Mouse (Mus musculus) forebrain, postnatal 0 days (tissue): ENCODE measurements around the gene Cdh22. TPM values are rescaled to one million over a fixed set of nuclear protein-coding genes. Genes with fewer than 3 reads are reported as not detected.

ENCODE experiments used
- ATAC-seq: fragments of 200-750 bp; cut with Nextera tagmentation; 2 replicates; pipeline ENCODE4 v1.8.0; 2017; ENCODE audit warnings: mild to moderate bottlenecking, moderate library complexity
- DNase-seq: peaks from one replicate; pipeline ENCODE4 v3.0.0-alpha.2; 2015
- H3K27ac ChIP-seq: fragments of 300-500 bp; sonication (generic); 2 replicates; pipeline ENCODE4 v1.5.1; 2014; ENCODE audit warnings: low read depth, mild to moderate bottlenecking, antibody characterized with exemption, low read length, moderate library complexity, mixed read lengths
- H3K27me3 ChIP-seq: fragments of 300-500 bp; sonication (generic); 2 replicates; pipeline ENCODE4 v1.6.1; 2014; ENCODE audit warnings: mild to moderate bottlenecking, low read length, mixed read lengths; ENCODE audit not compliant: insufficient read depth
- H3K36me3 ChIP-seq: fragments of 300-500 bp; sonication (generic); 2 replicates; pipeline ENCODE4 v1.6.1; 2014; ENCODE audit warnings: mild to moderate bottlenecking, moderate library complexity; ENCODE audit not compliant: insufficient read depth
- H3K4me1 ChIP-seq: fragments of 300-500 bp; sonication (generic); 2 replicates; pipeline ENCODE4 v1.6.1; 2014; ENCODE audit warnings: antibody characterized with exemption; ENCODE audit not compliant: insufficient read depth
- H3K4me2 ChIP-seq: fragments of 300-500 bp; sonication (generic); 2 replicates; pipeline ENCODE4 v1.6.1; 2014; ENCODE audit warnings: low read depth, mild to moderate bottlenecking, moderate library complexity
- H3K4me3 ChIP-seq: fragments of 300-500 bp; sonication (generic); 2 replicates; pipeline ENCODE4 v1.5.1; 2014; ENCODE audit warnings: low read depth, low read length, mixed read lengths
- H3K9ac ChIP-seq: fragments of 300-500 bp; sonication (generic); 2 replicates; pipeline ENCODE4 v1.6.1; 2014; ENCODE audit warnings: mild to moderate bottlenecking
- H3K9me3 ChIP-seq: fragments of 300-500 bp; sonication (generic); 2 replicates; pipeline ENCODE4 v1.6.1; 2016; ENCODE audit warnings: low read length
- CTCF ChIP-seq: sonication (generic); IDR thresholded peaks from 2 replicates; pipeline ENCODE4 v1.5.1; 2016; ENCODE audit warnings: antibody characterized with exemption, control low read depth, low read depth
- WGBS: fragments of 180-500 bp; shearing (Covaris S2); extraction: QIAGEN DNeasy Blood & Tissue Kit; methylation state at CpG from one replicate; pipeline ENCODE4 v1.1.7; 2014; 5-methylcytosine and 5-hydroxymethylcytosine counted together
- polyA plus RNA-seq: library from polyadenylated mRNA; unstranded; fragments of >200 nt; fragmentation: Nextera tagmentation; extraction: Ambion mirVana; gene quantifications from 2 replicates; pipeline ENCODE4 v1.2.1, GENCODE M21; 2015
- total RNA-seq: library from RNA; depleted of rRNA; stranded (reverse); fragments of >200 nt; gene quantifications from 2 replicates; pipeline ENCODE4 v1.2.3, GENCODE M21; 2014

Gene Cdh22
- total and polyA plus RNA-seq, 2 experiments from 2014 or later, result 10.4 to 24.6 TPM

DNA sequence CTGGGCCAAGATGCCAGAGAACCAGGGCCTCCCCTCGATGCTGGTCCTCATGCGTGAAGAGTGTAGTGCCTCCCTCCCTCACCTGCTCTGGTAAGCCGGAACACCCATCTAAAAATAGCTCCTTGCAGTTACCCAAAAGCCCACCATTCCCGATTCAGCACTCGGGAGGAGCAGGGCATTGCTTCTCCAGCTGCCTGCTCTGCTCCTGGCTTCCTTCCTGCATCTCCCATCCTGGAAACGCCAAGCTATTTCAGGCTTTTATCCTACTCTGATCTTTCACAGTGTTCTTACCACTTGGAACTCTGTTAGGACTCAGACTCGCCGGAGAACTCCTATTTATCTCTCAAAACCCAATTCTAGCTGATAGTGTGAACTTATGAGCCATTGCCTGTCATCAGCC is 5.7 kb upstream of the Cdh22 start:
- TF ChIP-seq CTCF, result no peak
- WGBS, result 28% methylated on average over 8 of the region's 8 CpGs
- H3K27me3 ChIP-seq, result peaks cover 17% of the 10 kb centered on the region
- H3K4me2 ChIP-seq, result no peak overlapping the region
- H3K9me3 ChIP-seq, result no peaks in the 10 kb centered on the region
- H3K9ac ChIP-seq, result no peak overlapping the region
- H3K36me3 ChIP-seq, result no peaks in the 10 kb centered on the region
- no peak overlapping the region for H3K27ac ChIP-seq
- DNase-seq, result peak; percentile 16
- peaks cover 13% of the 10 kb centered on the region; the same call in 1 of the 2 replicates for H3K4me1 ChIP-seq
- no peak for ATAC-seq
- H3K4me3 ChIP-seq, result no peak overlapping the region

DNA sequence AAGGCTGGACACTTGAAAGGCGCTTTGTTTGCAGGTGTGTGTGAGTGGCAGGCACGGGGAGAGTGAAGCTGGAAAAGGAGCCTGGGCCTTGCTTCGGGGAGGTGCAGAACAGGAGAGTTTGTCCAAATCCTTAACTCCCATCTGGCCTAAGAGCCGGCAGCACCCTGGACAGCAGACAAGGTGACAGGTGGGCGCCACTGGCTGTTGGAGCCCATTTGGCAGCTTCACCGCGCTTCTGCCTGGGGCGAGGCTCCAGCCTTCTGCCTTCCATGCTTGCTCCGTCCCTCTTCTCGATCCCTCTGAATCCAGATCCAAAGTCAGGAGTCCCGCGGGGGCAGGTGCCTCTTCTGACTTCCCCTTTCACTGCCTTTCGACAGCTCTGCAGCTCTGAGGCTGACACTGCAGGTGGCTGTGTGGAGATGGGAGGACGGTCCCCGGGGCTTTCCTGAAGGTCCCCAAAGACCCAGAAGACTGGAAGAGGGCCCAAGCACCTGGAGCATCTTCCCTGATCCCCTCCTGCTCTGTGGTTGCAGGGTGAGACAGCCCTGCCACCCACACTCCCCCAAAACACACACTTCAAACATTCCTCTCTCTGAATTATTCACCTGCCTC is 5.0 kb upstream of the Cdh22 start:
- DNase-seq, result no peak
- Histone ChIP-seq H3K9me3 (no peaks in the 10 kb centered on the region), H3K4me3 (no peak overlapping the region), H3K9ac (no peak overlapping the region), H3K27me3 (peaks cover 17% of the 10 kb centered on the region), H3K36me3 (no peaks in the 10 kb centered on the region), H3K4me1 (peaks cover 13% of the 10 kb centered on the region; the same call in 1 of the 2 replicates), H3K27ac (no peak overlapping the region), H3K4me2 (no peak overlapping the region)
- no peak for TF ChIP-seq CTCF
- no peak for ATAC-seq
- WGBS, result 32% methylated on average over 15 of the region's 15 CpGs

DNA sequence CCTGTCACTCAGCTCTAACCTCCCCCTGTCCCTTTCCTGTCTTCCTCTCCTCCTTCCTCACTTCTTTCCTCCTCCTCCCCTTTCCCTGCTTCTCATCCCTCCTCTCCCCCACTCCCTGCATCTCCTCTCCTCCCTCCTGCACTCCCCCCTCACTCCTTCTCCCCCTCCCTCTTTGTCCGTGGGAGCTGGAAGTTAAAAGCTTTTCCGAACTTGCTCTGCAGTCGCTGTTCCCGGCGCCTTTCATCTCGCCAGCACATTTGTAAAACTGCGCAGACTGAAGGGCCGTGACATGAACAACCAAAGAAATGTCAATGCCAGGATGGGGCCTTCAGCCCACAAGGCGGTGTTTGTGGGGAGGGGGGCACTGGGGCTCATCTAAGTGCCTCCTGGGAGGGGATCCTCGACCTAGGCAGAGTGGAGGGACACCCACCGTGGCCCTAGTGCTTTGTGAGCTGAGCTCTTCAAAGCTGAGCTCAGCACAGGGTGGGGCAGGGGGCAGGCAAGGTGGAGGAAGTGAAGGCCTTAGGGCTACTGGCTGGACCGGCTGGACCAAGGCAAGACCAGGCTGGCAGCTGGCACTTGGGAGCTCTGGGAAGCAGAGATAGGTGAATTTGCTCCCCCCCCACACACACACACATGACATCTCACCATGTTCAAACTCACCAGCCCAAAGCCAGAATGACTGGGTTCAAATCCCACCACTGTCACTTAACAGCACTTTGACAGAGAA is 3.9 kb upstream of the Cdh22 start:
- no peak for ATAC-seq
- 7% methylated on average over 12 of the region's 12 CpGs for WGBS

DNA sequence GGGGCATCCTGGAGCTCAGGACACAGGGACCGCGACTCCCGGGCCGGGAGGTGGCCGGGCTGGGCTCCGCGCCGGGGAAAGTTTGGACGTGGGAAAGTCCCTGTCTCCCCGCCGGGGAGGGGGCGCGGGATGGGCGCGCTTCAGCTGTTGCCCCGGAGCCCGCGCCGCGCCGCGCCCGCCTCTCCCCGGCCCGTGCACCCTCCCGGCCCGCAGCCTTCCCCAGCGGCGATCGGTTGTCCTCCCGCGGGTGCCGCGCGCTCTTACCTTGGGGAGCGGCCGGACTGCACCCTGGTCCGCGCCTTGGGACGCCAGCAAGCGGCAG is 401 bp downstream of the Cdh22 start:
- H3K36me3 ChIP-seq, result no peaks in the 10 kb centered on the region
- peak overlapping the region; percentile 70 for H3K4me3 ChIP-seq
- 8% methylated on average over 33 of the region's 41 CpGs for WGBS
- H3K4me2 ChIP-seq, result peak overlapping the region; percentile 98
- no peak for TF ChIP-seq CTCF
- no peaks in the 10 kb centered on the region for H3K9me3 ChIP-seq
- H3K4me1 ChIP-seq, result no peaks in the 10 kb centered on the region
- peak overlapping the region; percentile 64 for H3K9ac ChIP-seq
- peaks cover 22% of the 10 kb centered on the region for H3K27me3 ChIP-seq
- ATAC-seq, result peak; percentile 55
- DNase-seq, result no peak
- peak overlapping the region; percentile 35; the same call in 1 of the 2 replicates for H3K27ac ChIP-seq

More for the DNA sequence above, 3.9 kb upstream of the Cdh22 start:
- Histone ChIP-seq H3K4me2 (no peak overlapping the region), H3K36me3 (no peaks in the 10 kb centered on the region), H3K4me1 (peaks cover 13% of the 10 kb centered on the region; the same call in 1 of the 2 replicates), H3K9me3 (no peaks in the 10 kb centered on the region), H3K4me3 (no peak overlapping the region), H3K9ac (no peak overlapping the region), H3K27me3 (peaks cover 17% of the 10 kb centered on the region), H3K27ac (no peak overlapping the region)
- DNase-seq, result no peak
- TF ChIP-seq CTCF, result no peak

DNA sequence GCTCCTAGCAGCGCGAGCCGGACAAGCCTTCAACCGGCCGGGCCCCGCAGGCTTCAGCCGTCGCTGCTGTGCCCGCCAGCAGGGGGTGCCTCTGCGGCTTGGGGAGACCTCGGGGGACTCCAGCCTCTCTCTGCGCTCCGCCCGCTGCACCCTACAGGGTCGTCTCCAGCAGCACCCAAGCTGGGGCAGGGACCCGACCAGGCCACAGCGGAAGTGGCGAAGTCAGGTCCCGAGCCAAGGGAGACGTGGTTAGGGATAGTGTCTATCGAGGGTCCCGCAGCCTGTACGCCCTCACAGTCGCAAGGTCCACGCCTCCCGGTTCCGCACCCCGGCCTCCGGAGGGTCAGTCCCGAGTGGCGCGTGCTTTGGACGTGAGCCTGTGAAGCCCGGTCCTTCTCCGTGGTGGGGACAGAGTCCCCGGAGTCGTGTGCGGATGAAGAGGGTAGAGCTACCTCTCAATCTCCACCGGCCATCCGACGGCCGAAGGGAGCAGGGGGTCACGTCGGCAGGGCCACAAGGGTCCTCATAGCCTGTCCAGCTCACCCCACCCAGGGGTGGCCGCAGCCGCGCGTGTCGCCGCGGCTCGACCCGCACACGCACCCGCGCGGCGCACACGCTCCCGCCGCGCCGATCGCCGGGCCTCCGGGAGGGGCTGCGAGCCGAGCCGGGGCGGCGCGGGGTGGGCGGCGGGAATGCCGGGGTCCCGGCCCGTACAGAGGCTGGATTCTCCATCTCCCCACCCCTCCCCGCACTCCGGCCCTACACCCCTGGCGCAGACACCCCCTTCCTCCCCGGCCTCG is 962 bp downstream of the Cdh22 start:
- Histone ChIP-seq H3K4me2 (peak overlapping the region; percentile 98), H3K9me3 (no peaks in the 10 kb centered on the region), H3K27me3 (peaks cover 19% of the 10 kb centered on the region), H3K27ac (no peak overlapping the region), H3K4me1 (no peaks in the 10 kb centered on the region), H3K36me3 (no peaks in the 10 kb centered on the region), H3K9ac (peak overlapping the region; percentile 64), H3K4me3 (peak overlapping the region; percentile 70)
- DNase-seq (peak; percentile 44), ATAC-seq (peak; percentile 21; the same call in 1 of the 2 replicates)
- TF ChIP-seq CTCF, result peak; percentile 61
- 2% methylated on average over 69 of the region's 82 CpGs for WGBS

DNA sequence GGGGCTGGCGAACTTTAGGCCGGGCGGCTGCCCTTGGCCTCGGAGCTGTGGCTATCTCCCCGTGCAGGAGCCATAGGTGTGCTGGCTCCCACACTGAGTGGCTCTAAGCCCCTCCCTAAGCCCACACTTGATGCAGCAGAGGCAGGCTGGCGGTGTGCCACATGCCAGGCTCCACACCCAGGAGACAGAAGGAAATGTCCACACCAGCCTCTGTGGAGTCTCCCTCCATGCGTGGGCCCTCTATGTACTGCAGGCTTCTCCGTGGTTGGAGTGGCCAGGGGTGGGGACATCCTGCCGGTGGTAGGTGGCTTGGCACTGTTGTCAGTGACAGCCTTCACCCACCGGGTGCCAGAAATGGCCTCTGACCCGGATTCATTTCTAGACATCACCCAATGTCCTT is 5.6 kb downstream of the Cdh22 start:
- Histone ChIP-seq H3K9ac (no peak overlapping the region), H3K27ac (no peak overlapping the region), H3K36me3 (no peaks in the 10 kb centered on the region), H3K4me1 (no peaks in the 10 kb centered on the region), H3K9me3 (no peaks in the 10 kb centered on the region), H3K4me2 (no peak overlapping the region), H3K27me3 (peaks cover 9% of the 10 kb centered on the region), H3K4me3 (no peak overlapping the region)
- no peak for TF ChIP-seq CTCF
- DNase-seq, result no peak
- no peak for ATAC-seq
- 77% methylated on average over 11 of the region's 11 CpGs for WGBS
